Mouse (Mus musculus) layer of hippocampus, adult 9-10 months (tissue): ENCODE measurements around the gene Bbof1.
A peak's percentile ranks its signal among the peaks of the same experiment; 100 is the strongest.

Source experiments
- DNase-seq: peaks from one replicate; pipeline ENCODE4 v3.0.0; 2022; ENCODE audit warnings: low spot score

Gene Bbof1

GRCm38 (mm10) chr12:84468701-84469100 is 59.8 kb downstream of the Bbof1 start:
- peak; percentile 53 for DNase-seq

GRCm38 (mm10) chr12:84478937-84479336 is 70.1 kb downstream of the Bbof1 start:
- no peak for DNase-seq

- DNase-seq, result no peak
Observed at GRCm38 (mm10) chr12:84481251-84481650, 72.4 kb downstream of the Bbof1 start.

GRCm38 (mm10) chr12:84482778-84483585 is 74.1 kb downstream of the Bbof1 start:
- no peak for DNase-seq

GRCm38 (mm10) chr12:84487324-84488056 is 78.6 kb downstream of the Bbof1 start:
- DNase-seq, result peak; percentile 3
